Mouse (Mus musculus): ENCODE results near the gene Olfr872.
"Not testable (repeated sequence)": the region's sequence is repeated elsewhere in the genome, so short reads cannot be mapped to it uniquely, and the experiment has no call there.

Olfr872 gene

DNA sequence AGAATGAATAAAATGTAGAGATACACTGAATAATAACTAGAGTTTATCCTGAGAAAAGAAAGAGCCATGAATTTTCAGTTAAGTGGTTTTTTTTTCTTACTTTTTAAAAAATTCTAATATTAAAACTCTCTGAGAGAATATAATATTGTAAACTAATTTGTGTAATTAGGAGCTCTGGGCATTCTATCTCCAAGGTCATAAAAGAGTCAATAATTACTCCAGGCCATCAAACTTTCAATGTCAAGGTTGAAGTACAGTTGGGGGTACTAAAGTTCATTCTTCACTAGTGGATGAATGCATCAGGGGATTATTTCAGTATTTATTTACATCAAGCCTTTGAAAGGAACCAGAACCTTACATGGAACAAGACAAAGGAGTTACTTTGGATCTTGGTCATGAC, at the start of gene Olfr872:
Gene Olfr872, plus strand, starts transcription at position 301 of the 400 bp plus-strand sequence.
- no peak for DNase-seq (ENCODE audit: low spot score)

DNA sequence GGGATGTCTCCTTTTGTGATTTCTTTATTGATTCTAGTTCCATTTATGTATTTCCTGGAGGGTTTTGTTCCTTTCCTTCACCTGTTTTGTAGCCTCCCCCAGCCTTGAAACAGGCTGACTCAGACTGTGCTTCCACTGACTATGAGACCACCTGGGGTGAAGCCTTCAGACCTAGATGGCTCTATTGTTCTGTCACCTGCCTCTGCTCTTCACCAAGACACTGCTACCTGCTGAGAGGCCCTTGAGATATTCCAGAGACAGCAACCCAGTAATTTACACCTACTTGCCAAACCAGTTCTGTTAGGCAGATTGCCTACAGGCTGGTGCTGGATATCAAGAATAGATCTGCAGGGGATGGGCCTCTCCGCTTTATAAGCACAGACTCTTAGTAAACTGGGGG, 34.8 kb upstream of the Olfr872 start:
- no peak for DNase-seq (ENCODE audit: low spot score)

DNA sequence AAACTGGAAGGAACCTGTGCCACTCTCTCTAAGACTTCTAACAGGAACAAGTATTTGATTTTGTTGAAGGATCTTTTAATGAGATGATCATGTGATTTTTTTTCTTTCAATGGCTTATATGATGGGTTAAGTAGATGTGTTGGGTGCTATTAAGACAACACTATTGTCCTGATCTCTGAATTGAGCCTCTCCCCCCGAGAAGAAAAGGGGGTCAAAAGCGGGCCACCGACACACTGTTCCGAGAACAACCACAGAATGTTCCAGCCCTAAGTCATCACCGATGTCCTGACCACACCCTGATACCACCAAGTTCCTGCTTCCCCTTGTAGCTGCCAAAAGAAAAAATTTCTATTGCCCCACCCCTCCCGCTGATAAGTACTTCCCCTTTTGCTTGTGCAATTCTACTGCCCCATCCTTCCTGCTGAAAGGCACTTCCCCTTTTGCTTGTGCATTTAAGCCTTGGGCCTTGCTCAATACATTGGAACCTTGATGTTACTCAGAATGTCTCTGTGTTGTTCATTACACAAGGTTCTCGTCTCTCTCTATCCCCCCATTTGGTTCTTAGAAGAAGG, 33.4 kb upstream of the Olfr872 start:
- DNase-seq (ENCODE audit: low spot score) = not testable (repeated sequence)

DNA sequence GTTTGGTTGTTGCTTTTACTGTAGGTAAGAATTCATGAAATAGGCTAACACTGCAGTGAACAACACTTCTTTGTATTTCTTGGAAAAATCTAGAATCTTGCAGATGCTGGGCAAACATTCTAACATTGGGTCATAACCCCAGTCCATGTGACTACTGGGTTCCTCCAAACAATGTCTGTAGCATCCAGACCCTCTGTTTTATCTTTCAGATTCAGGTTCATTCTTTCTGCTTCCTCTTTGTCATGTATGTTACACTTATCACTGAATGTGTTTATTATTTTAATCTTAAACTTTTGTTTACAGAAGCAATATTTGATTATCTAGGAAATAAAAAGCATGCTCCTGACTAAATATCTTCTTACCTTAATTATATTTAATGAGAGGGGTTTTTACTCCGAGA, 26.1 kb upstream of the Olfr872 start:
- DNase-seq (ENCODE audit: low spot score) = no peak

DNA sequence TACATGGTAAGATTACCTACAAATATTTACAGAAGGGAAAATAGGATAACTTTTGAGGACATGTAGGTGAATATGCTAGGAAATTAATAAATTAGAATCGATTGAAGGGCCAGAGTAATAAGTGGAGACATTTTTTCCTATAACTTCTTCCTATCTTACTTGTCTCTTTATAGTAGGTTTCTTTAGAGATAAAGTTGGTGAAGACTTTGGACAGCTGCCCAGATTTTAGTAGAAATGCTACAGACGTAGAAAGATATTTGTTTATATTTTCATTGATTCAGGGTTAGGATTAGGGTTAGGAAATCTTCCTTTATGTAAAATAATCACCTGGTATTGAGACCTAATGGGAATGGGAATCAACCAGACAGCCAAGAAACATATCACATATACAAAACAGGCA, 25.4 kb upstream of the Olfr872 start:
- DNase-seq (ENCODE audit: low spot score) = no peak

DNA sequence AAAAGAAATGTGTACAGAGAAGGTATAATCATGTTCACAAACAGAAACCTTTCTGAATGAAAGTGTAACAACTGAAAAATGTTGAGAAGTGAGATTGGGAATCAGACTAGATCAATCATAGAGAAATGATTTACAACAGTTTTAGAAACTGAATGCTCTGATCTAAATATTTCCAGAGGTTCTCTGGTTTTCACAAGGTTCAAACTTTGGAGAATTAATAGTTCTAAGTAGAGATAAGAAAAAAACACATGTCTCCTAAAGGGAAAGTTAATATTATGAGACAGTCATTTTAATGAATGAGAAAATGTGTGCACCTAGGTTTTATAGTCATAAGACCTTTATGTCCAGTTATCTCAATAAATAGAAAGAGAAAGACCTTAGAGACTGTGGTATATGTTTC, 25.0 kb upstream of the Olfr872 start, which contains the start of gene Olfr871:
Gene Olfr871, plus strand, starts transcription at position 301 of the 400 bp plus-strand sequence.
- DNase-seq (ENCODE audit: low spot score) = no peak

DNA sequence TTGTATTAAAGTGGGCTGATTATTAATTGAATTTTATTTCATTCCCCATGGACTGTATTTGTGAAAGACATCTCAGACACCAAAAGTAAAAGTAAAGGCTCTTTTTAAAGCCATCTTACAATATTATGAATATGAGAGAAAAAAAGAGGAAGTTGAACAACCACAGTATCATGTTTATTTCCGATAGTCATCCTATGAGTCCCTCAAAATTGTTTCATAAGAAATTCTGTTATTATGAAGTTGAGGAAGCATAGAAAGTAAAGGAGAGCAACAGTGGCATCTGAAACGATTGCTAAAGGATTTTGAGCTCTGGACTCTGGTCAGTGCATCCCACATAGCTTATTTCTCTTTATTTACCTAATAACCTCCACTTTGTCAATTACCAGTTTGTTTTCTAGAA, 459 bp downstream of the Olfr872 start:
- no peak for DNase-seq (ENCODE audit: low spot score)

DNA sequence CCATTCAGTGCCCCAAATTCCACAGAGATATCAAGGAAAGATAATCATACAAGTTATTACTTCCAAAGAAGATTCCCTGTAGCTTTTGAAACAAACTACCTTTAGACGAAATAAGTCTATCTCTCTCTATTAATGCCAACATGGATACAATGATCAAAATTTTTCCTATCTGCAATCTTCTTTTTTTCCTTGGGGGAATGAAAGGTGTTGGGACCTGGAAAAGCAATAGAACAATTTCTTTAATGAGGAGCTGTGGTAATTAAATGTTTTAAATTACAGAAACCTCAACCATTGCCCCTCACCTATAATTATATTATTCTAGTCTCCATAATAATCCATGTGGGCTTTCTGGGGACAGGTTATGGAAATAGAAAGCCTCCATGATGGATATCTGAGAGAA, 45.1 kb downstream of the Olfr872 start, which contains the start of gene Olfr39:
Gene Olfr39, plus strand, starts transcription at position 301 of the 400 bp plus-strand sequence.
- no peak for DNase-seq (ENCODE audit: low spot score)

DNA sequence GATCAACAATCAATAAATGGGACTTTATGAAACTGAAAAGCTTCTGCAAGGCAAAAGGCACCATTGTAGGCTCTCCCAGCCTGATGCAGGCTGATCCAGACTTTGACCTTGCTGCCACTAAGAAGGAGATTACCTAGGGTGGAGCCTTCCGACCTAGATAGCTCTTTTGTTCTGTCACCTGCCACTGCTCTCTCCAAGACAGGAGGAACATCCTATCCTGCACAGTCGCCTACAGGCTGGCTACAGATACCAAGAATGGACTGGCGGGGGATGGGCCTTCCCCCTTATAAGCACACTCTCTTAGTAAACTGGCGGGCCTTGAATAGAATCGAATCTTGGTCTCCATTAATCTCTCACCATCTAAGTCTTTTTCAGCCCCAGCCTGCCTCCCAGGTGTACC, 58.6 kb downstream of the Olfr872 start:
- not testable (repeated sequence) for DNase-seq (ENCODE audit: low spot score)

DNA sequence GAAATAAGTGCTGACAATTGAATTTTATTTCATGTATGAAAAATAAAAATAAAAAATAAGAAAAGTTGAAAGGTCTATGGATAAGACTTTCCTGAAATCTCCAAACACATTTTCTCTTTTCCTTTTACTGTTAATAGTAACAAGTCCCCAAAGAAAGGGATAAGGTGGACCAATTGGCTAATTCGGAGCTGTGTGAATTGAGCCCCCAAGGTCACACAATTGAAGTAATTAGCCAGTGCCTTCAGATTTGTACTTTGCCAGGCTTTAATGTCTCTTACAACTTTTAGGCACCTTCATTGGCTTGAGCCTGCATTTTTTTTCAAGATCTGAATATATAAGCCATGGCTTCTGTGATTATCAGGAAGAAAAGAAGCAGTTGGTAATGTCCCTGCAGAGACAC, 61.3 kb downstream of the Olfr872 start, which contains the start of gene Olfr873:
Gene Olfr873, plus strand, starts transcription at position 301 of the 400 bp plus-strand sequence.
- no peak for DNase-seq (ENCODE audit: low spot score)
